Mouse (Mus musculus) C2C12 (cell line): ENCODE measurements at regions not wholly inside any gene's neighbourhood (a gene's known extent, or its start where the extent isn't known, plus 50 kb on each side); places are given as distances from the start of the nearest gene placed in this dataset.

ENCODE experiments used
- H3K27me3 ChIP-seq: one replicate; pipeline ENCODE4 v1.6.1; 2011; ENCODE audit not compliant: control insufficient read depth, insufficient read depth, insufficient read length
- H3K36me3 ChIP-seq: one replicate; pipeline ENCODE4 v1.6.1; 2011; ENCODE audit not compliant: control insufficient read depth, insufficient read depth
- H3K4me3 ChIP-seq: one replicate; pipeline ENCODE4 v1.5.1; 2011; ENCODE audit warnings: mild to moderate bottlenecking, control low read depth; ENCODE audit not compliant: poor library complexity, insufficient read depth, severe bottlenecking
- H3K79me2 ChIP-seq: one replicate; pipeline ENCODE4 v1.6.1; 2011; ENCODE audit not compliant: control insufficient read depth, insufficient read depth
- H3K79me3 ChIP-seq: one replicate; pipeline ENCODE4 v1.6.1; 2011; ENCODE audit warnings: low read depth, control low read depth
- H3ac ChIP-seq: one replicate; pipeline ENCODE3; 2011; ENCODE audit warnings: low read depth; ENCODE audit not compliant: control insufficient read depth, insufficient read length
- CEBPB ChIP-seq: IDR thresholded peaks from one replicate; pipeline ENCODE4 v1.6.1; 2011; ENCODE audit warnings: low read depth, mild to moderate bottlenecking, control low read depth, moderate library complexity
- CTCF ChIP-seq: IDR thresholded peaks from one replicate; pipeline ENCODE4 v1.5.1; 2011; ENCODE audit not compliant: control insufficient read depth, insufficient read depth, insufficient read length
- FOSL1 ChIP-seq: IDR thresholded peaks from one replicate; pipeline ENCODE4 v1.8.0; 2011; ENCODE audit warnings: mild to moderate bottlenecking, low read length; ENCODE audit not compliant: poor library complexity, insufficient read depth, severe bottlenecking
- MAX ChIP-seq: IDR thresholded peaks from one replicate; pipeline ENCODE4 v1.6.1; 2011; ENCODE audit warnings: mild to moderate bottlenecking, control low read depth
- MYOD1 ChIP-seq: IDR thresholded peaks from one replicate; pipeline ENCODE4 v1.6.1; 2011; ENCODE audit warnings: low read depth; ENCODE audit not compliant: control insufficient read depth, insufficient read length
- MYOG ChIP-seq: IDR thresholded peaks from one replicate; pipeline ENCODE4 v1.6.1; 2011; ENCODE audit not compliant: control insufficient read depth, insufficient read length; ENCODE audit errors: extremely low read depth
- USF1 ChIP-seq: IDR thresholded peaks from one replicate; pipeline ENCODE4 v1.6.1; 2011; ENCODE audit warnings: low read depth, mild to moderate bottlenecking, control low read depth, moderate library complexity

DNA sequence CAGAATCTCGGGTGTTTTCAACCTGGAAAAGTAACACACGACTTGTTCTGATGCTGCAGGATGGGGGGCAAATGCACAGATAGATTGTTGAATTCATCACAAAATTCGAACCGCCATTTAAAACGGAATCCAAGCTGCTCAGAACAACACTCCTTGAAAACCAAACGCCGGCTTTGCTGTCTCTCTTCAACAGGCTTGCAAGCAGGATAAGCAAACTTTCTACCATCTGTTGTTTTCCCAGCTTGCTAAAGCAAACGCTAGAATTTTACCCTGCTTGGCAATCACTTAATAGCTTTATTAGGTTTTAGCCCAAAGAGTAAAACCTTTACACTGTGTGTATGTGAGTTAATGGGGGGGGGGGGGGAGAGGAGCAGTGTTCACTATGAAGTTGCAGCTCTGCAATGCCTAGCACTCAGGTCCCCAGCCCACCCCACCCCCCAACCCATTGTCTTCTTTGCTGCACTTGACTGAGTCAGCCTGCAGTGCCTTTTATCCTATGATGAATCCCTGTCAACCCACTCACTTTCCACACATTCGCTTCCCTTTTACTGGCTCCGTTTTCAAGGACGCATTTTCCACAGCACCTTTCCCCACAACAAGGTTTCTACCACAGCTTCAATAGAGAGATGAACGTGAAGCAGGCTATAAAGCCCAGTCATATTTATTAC is 190.1 kb upstream of the Fat1 start:
- no peaks in the 10 kb centered on the region for H3K79me3 ChIP-seq
- no peak overlapping the region for H3K4me3 ChIP-seq
- H3ac ChIP-seq = no peak overlapping the region
- H3K27me3 ChIP-seq = no peaks in the 10 kb centered on the region
- TF ChIP-seq USF1 (no peak), MYOG (no peak), CEBPB (no peak), CTCF (no peak), MYOD1 (no peak), MAX (no peak), FOSL1 (no peak)
- no peaks in the 10 kb centered on the region for H3K36me3 ChIP-seq
- no peaks in the 10 kb centered on the region for H3K79me2 ChIP-seq

DNA sequence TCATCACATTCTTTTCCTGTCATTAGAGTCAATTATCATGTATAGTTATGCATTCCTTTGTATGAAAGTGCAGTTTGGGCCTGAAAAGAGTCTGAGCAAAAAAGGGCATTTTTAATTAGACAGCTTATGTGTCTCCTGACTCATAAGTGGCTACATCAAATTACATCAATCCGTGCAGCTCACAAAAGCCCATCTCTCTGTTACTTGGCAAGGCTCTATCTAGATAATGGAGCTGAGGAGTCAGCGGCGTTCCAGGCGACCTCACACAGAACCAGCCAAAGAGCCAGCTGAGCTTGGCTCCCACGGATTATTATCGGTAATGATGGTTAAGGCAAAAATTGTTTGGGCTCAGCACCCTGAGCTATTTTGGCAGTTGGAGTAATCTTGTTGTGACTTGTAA is 176.5 kb upstream of the Fat1 start:
- H3K79me3 ChIP-seq = no peaks in the 10 kb centered on the region
- no peaks in the 10 kb centered on the region for H3K27me3 ChIP-seq
- H3K36me3 ChIP-seq = no peaks in the 10 kb centered on the region
- H3K79me2 ChIP-seq = no peaks in the 10 kb centered on the region
- H3ac ChIP-seq = no peak overlapping the region
- no peak overlapping the region for H3K4me3 ChIP-seq
- TF ChIP-seq MYOD1 (no peak), USF1 (no peak)

DNA sequence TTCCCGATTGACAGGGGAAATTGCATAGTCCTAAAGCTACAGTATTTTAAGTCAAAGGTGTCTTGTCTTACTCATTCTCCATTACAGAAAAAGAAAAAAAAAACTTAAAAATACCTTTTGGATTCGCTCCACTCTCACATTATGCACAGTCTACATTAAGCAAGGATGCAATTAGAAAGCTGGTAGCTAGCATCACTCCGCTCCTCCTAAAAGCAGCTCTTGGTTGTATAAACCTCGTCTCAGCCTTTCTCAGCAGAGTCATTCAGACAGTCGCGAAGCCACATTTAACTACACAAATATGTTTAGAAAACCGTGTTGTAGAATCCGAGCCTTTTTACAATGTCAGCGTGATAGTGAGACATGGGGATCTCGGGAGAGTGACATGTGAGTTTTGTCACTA is 172.5 kb upstream of the Fat1 start:
- H3K79me2 ChIP-seq = no peaks in the 10 kb centered on the region
- no peak overlapping the region for H3K4me3 ChIP-seq
- no peaks in the 10 kb centered on the region for H3K79me3 ChIP-seq
- H3ac ChIP-seq = no peak overlapping the region
- no peaks in the 10 kb centered on the region for H3K36me3 ChIP-seq
- no peaks in the 10 kb centered on the region for H3K27me3 ChIP-seq
- no peak for TF ChIP-seq MAX
- no peak for TF ChIP-seq MYOG
- TF ChIP-seq CTCF = no peak
- no peak for TF ChIP-seq CEBPB
- no peak for TF ChIP-seq USF1
- no peak for TF ChIP-seq MYOD1
- TF ChIP-seq FOSL1 = no peak

DNA sequence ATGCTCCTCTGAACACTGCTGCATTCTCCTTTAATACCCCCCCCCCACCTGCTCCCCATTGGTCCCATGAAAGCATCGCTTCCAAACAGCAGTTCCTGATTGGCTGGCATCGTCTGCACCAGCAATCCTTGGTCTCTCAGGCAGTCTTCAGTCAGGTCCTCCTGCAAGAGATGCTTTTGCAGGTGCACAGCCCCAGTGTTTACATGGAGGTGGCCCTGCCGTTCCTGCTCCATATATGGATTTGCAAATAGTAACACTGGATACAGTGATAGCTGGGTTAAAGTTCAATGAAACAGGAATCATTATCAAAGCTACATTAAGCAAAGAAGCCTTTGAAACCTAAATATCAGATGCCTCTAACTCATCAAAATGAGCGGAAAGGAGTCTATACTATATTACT is 170.1 kb upstream of the Fat1 start:
- H3K4me3 ChIP-seq = no peak overlapping the region
- TF ChIP-seq CTCF = no peak
- no peak overlapping the region for H3ac ChIP-seq
- no peaks in the 10 kb centered on the region for H3K27me3 ChIP-seq
- no peaks in the 10 kb centered on the region for H3K79me2 ChIP-seq
- H3K36me3 ChIP-seq = no peaks in the 10 kb centered on the region
- no peaks in the 10 kb centered on the region for H3K79me3 ChIP-seq

DNA sequence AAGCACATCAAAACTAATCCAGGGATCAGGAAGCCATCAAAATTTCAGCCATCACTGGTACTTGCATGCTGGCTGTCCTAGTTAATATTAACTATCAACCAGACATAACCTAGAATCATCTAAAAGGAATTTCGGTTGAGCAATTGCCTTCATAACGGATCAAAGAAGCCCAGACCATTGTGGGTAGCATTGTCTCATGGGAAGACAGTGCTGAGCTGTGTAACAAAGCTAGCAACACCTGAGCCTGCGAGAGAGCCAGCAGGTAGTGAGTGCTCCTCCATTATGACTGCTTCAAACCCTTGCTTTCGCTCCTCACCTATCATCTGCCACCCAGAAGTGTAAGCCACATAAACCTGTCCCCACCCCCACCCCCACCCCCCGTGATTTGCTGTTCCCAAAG is 169.6 kb upstream of the Fat1 start:
- H3ac ChIP-seq = no peak overlapping the region
- TF ChIP-seq FOSL1 (no peak), CTCF (no peak), USF1 (no peak), CEBPB (no peak), MAX (no peak), MYOG (no peak)
- no peaks in the 10 kb centered on the region for H3K79me2 ChIP-seq
- no peak overlapping the region for H3K4me3 ChIP-seq
- H3K27me3 ChIP-seq = no peaks in the 10 kb centered on the region
- no peaks in the 10 kb centered on the region for H3K79me3 ChIP-seq
- H3K36me3 ChIP-seq = no peaks in the 10 kb centered on the region

DNA sequence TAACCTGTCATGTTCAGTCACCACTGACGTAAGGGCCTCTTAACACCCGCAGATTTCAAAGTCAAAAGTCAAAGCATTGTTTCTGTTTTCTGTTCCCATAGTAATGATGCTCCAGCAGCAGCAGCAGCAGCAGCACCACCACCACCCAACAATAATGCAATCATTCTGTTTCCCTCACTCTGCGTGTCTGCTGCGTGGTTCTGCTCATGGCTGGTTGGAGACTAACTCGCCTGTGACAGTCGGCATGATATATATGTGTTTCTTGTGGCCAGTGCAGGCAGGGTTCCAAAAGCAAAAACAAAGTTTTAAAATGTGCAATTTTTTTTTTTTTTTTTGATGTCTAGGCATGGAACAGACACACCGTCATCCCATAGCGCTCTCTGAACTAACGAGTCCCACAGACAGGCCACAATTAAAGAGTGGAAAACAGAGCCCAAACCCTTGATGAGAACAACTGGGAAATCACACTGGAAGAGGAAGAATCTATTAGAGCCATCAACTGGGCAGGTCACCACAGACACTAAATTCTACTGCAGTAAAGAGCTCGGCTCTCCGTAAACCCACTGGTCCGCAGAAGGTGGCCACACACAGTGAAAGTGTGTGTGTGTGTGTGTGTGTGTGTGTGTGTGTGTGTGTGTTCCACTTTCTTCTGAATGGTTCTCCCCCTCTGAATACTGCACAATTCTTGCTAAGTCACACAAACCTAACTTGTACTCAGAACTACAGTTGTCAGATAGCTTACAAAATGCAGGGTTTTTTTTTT is 169.0 kb upstream of the Fat1 start:
- no peaks in the 10 kb centered on the region for H3K36me3 ChIP-seq

More for the DNA sequence above, 169.0 kb upstream of the Fat1 start:
- TF ChIP-seq MYOD1 = no peak
- no peak for TF ChIP-seq CTCF
- no peak for TF ChIP-seq FOSL1
- TF ChIP-seq CEBPB = no peak
- TF ChIP-seq MYOG = no peak
- no peak for TF ChIP-seq USF1
- TF ChIP-seq MAX = no peak
- Histone ChIP-seq H3K79me2 (no peaks in the 10 kb centered on the region), H3K79me3 (no peaks in the 10 kb centered on the region), H3ac (no peak overlapping the region), H3K4me3 (no peak overlapping the region), H3K27me3 (no peaks in the 10 kb centered on the region)
